Mouse (Mus musculus): ENCODE data around the gene Lmbr1.
"Not testable (repeated sequence)": the region's sequence is repeated elsewhere in the genome, so short reads cannot be mapped to it uniquely, and the experiment has no call there.

The Lmbr1 gene

GRCm38 (mm10) chr5:29378298-29379036 lies at the start of gene Lmbr1:
Gene Lmbr1, minus strand, starts transcription at chr5:29378390.
- peak; percentile 78 for DNase-seq (ENCODE audit: low spot score)

GRCm38 (mm10) chr5:29423330-29423729 lies 45.1 kb upstream of the Lmbr1 start:
- not testable (repeated sequence) for DNase-seq (ENCODE audit: low spot score)

GRCm38 (mm10) chr5:29413041-29413440 lies 34.9 kb upstream of the Lmbr1 start:
- DNase-seq (ENCODE audit: low spot score): no peak

GRCm38 (mm10) chr5:29410854-29411253 lies 32.7 kb upstream of the Lmbr1 start:
- DNase-seq (ENCODE audit: low spot score): no peak

GRCm38 (mm10) chr5:29398427-29398826 lies 20.2 kb upstream of the Lmbr1 start:
- no peak for DNase-seq (ENCODE audit: low spot score)

- DNase-seq (ENCODE audit: low spot score): peak; percentile 49
Measured at GRCm38 (mm10) chr5:29388944-29389765, 11.0 kb upstream of the Lmbr1 start.

GRCm38 (mm10) chr5:29388181-29388943 lies 10.2 kb upstream of the Lmbr1 start:
- no peak for DNase-seq (ENCODE audit: low spot score)

GRCm38 (mm10) chr5:29387591-29387990 lies 9.4 kb upstream of the Lmbr1 start:
- no peak for DNase-seq (ENCODE audit: low spot score)

- DNase-seq (ENCODE audit: low spot score): no peak
Measured at GRCm38 (mm10) chr5:29382776-29383175, 4.6 kb upstream of the Lmbr1 start.

- DNase-seq (ENCODE audit: low spot score): no peak
Measured at GRCm38 (mm10) chr5:29380091-29380490, 1.9 kb upstream of the Lmbr1 start.

- no peak for DNase-seq (ENCODE audit: low spot score)
Measured at GRCm38 (mm10) chr5:29377590-29378297, 446 bp downstream of the Lmbr1 start.

GRCm38 (mm10) chr5:29363511-29363910 lies 14.7 kb downstream of the Lmbr1 start:
- DNase-seq (ENCODE audit: low spot score): no peak

GRCm38 (mm10) chr5:29335836-29336235 lies 42.4 kb downstream of the Lmbr1 start:
- DNase-seq (ENCODE audit: low spot score): peak; percentile 43

GRCm38 (mm10) chr5:29322503-29322902 lies 55.7 kb downstream of the Lmbr1 start:
- no peak for DNase-seq (ENCODE audit: low spot score)

GRCm38 (mm10) chr5:29309191-29309590 lies 69.0 kb downstream of the Lmbr1 start:
- DNase-seq (ENCODE audit: low spot score): no peak

GRCm38 (mm10) chr5:29293194-29293593 lies 85.0 kb downstream of the Lmbr1 start:
- DNase-seq (ENCODE audit: low spot score): peak; percentile 50

- no peak for DNase-seq (ENCODE audit: low spot score)
Measured at GRCm38 (mm10) chr5:29290110-29290509, 88.1 kb downstream of the Lmbr1 start.

- DNase-seq (ENCODE audit: low spot score): no peak
Measured at GRCm38 (mm10) chr5:29289703-29290102, 88.5 kb downstream of the Lmbr1 start.

GRCm38 (mm10) chr5:29281081-29281480 lies 97.1 kb downstream of the Lmbr1 start:
- no peak for DNase-seq (ENCODE audit: low spot score)

- DNase-seq (ENCODE audit: low spot score): no peak
Measured at GRCm38 (mm10) chr5:29274746-29275145, 103.4 kb downstream of the Lmbr1 start.

GRCm38 (mm10) chr5:29273426-29273825 lies 104.8 kb downstream of the Lmbr1 start:
- DNase-seq (ENCODE audit: low spot score): no peak

- no peak for DNase-seq (ENCODE audit: low spot score)
Measured at GRCm38 (mm10) chr5:29270879-29271278, 107.3 kb downstream of the Lmbr1 start.
